Mouse (Mus musculus) liver, embryonic 16.5 days (tissue): ENCODE measurements around the gene Naa15. TPM values are rescaled to one million over a fixed set of nuclear protein-coding genes. Genes with fewer than 3 reads are reported as not detected.

ENCODE experiments used
- ATAC-seq: fragments of 200-750 bp; cut with Nextera tagmentation; 2 replicates; pipeline ENCODE4 v1.8.0; 2017; ENCODE audit warnings: low read depth, mild to moderate bottlenecking, moderate number of reproducible peaks, moderate library complexity
- H3K27ac ChIP-seq: fragments of 300-500 bp; sonication (generic); 2 replicates; pipeline ENCODE4 v1.5.1; 2014; ENCODE audit warnings: mild to moderate bottlenecking, low read length
- H3K27me3 ChIP-seq: fragments of 300-500 bp; sonication (generic); 2 replicates; pipeline ENCODE4 v1.6.1; 2014; ENCODE audit warnings: low read depth, low read length, mixed read lengths; ENCODE audit not compliant: control insufficient read depth, insufficient read depth
- H3K36me3 ChIP-seq: fragments of 300-500 bp; sonication (generic); 2 replicates; pipeline ENCODE4 v1.6.1; 2014; ENCODE audit warnings: mild to moderate bottlenecking; ENCODE audit not compliant: control insufficient read depth, insufficient read depth
- H3K4me1 ChIP-seq: fragments of 300-500 bp; sonication (generic); 2 replicates; pipeline ENCODE4 v1.6.1; 2014; ENCODE audit warnings: low read depth, low read length, mixed read lengths; ENCODE audit not compliant: control insufficient read depth
- H3K4me2 ChIP-seq: fragments of 300-500 bp; sonication (generic); 2 replicates; pipeline ENCODE4 v1.6.1; 2014; ENCODE audit warnings: low read depth, low read length, mixed read lengths
- H3K4me3 ChIP-seq: fragments of 300-500 bp; sonication (generic); 2 replicates; pipeline ENCODE4 v1.5.1; 2014; ENCODE audit warnings: low read depth, mild to moderate bottlenecking, low read length
- H3K9ac ChIP-seq: fragments of 300-500 bp; sonication (generic); 2 replicates; pipeline ENCODE4 v1.6.1; 2014; ENCODE audit warnings: low read depth, low read length
- H3K9me3 ChIP-seq: fragments of 300-500 bp; sonication (generic); replicated peaks from 2 replicates; pipeline ENCODE4 v1.6.1; 2016; ENCODE audit warnings: low read length; ENCODE audit not compliant: control insufficient read depth
- WGBS: fragments of 180-500 bp; shearing (Covaris S2); extraction: QIAGEN DNeasy Blood & Tissue Kit; methylation state at CpG from one replicate; pipeline ENCODE4 v1.1.7; 2014; ENCODE audit not compliant: insufficient replicate concordance; 5-methylcytosine and 5-hydroxymethylcytosine counted together
- polyA plus RNA-seq: library from polyadenylated mRNA; unstranded; fragments of >200 nt; fragmentation: Nextera tagmentation; extraction: Ambion mirVana; gene quantifications from 2 replicates; pipeline ENCODE4 v1.2.1, GENCODE M21; 2015

Gene Naa15
- polyA plus RNA-seq, 1 experiment from 2014 or later: 16.3 TPM

DNA sequence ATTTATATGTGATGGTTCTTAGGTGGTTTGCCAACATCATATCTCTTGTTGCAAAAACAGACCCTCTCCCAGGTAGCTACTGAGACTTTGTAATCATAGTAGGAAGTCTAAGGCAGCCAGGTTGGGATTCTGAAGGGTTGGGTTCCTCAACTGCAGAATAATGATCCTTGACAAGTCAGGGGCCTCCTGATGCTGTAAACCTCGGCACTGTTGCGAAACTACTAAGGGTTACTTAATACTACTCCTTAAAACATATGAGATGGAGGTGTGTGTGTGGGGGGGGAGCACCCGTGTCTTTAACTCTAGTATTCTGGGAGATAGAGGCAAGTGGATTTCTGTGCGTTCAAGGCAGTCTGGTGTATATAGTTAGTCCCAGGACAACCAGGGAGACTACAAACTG lies 70.4 kb downstream of the Naa15 start:
- peaks cover 12% of the 10 kb centered on the region for H3K4me1 ChIP-seq
- 47% methylated on average over 4 of the region's 4 CpGs for WGBS
- H3K27me3 ChIP-seq: no peaks in the 10 kb centered on the region
- peak overlapping the region; percentile 93; the same call in 1 of the 2 replicates for H3K4me2 ChIP-seq
- H3K27ac ChIP-seq: no peak overlapping the region
- H3K4me3 ChIP-seq: no peak overlapping the region
- H3K9me3 ChIP-seq: no peaks in the 10 kb centered on the region
- no peak overlapping the region for H3K9ac ChIP-seq
- no peak for ATAC-seq
- no peaks in the 10 kb centered on the region for H3K36me3 ChIP-seq

DNA sequence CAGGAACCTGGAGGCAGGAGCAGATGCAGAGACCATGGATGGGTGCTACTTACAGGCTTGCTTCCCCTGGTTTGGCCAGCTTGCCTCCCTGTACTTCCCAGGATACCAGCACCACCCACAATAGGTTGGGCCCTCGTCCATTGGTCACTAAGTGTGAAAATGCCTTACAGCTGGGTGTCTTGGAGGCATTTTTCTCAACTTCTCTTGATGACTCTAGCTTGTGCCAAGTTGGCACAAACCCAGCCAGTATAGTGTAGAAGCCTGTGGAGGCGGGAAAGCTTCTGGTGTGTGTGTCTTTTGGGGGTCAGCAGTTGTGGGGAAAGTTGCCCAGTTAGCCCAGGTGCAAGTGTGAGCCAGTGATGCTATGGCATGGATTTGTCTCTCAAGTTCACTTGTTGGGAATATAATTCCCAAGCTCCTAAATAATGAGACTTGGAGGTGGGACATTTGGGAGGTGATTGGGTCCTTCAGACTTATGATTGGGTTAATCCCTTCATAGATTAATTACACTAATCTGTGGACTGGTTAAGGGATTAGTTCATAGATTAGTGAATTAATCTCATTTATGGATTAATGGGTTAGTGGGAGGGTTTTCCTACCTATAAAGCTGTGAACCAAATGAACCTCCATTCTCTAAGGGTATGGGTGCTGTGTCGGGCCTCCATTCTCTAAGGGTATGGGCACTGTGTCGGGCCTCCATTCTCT lies 71.7 kb downstream of the Naa15 start:
- H3K9ac ChIP-seq: no peak overlapping the region
- ATAC-seq: no peak
- no peak overlapping the region for H3K4me3 ChIP-seq
- H3K27ac ChIP-seq: no peak overlapping the region
- WGBS: 76% methylated on average over 4 of the region's 4 CpGs
- H3K4me1 ChIP-seq: peaks cover 12% of the 10 kb centered on the region
- H3K27me3 ChIP-seq: no peaks in the 10 kb centered on the region
- H3K9me3 ChIP-seq: no peaks in the 10 kb centered on the region
- no peaks in the 10 kb centered on the region for H3K36me3 ChIP-seq
- no peak overlapping the region for H3K4me2 ChIP-seq

DNA sequence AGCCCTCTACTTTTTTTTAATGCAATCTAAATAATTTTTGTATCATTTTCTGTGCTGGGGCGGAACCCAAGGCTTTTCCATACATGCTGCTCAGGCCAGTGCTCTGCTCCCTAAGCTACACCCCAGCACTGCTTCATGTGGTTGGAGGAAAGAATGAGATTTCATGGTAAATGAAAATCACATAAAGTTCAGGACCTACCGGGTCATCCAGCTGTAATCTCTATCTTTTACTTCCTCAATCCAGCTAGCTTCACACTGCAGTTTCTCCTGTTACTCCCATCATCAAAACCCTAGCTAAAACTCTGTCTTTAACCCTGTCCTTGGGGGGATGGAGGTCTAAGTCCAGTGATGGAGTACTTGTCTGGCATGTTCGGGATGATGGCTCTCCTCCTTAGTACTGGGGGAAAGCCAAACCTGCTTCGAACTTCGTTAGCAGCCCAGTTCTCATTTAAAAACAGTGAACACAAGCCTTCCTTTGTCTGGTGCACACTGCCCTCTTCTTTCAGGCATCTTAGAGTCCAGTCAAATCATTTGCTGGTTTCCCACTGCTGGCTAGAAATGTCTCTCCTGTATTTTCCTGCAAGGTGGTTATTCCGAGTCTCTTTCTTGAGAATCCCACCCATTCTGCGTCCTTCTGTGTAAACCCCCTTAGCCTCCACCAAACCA lies 75.3 kb downstream of the Naa15 start:
- Histone ChIP-seq H3K9me3 (no peaks in the 10 kb centered on the region), H3K36me3 (no peaks in the 10 kb centered on the region), H3K4me2 (no peak overlapping the region), H3K4me3 (no peak overlapping the region), H3K27me3 (no peaks in the 10 kb centered on the region), H3K27ac (no peak overlapping the region), H3K4me1 (no peaks in the 10 kb centered on the region), H3K9ac (no peak overlapping the region)
- 73% methylated on average over 7 of the region's 7 CpGs for WGBS
- ATAC-seq: no peak

DNA sequence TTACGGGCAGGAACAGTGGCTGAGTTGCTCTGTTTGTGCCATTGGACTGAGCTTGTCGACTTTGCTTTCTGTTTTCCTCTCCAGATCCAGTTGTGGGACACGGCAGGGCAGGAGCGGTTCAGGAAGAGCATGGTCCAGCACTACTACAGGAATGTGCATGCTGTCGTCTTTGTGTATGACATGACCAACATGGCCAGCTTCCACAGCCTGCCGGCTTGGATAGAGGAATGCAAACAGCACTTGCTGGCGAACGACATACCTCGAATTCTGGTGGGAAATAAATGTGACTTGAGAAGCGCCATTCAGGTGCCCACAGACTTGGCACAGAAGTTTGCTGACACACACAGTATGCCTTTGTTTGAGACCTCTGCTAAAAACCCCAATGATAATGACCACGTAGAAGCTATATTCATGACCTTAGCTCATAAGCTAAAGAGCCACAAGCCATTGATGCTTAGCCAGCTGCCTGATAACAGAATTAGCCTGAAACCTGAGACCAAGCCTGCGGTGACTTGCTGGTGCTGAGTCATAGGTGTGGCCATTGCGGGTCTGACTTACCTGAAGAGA lies 78.4 kb downstream of the Naa15 start:
- H3K9ac ChIP-seq: no peak overlapping the region
- H3K4me1 ChIP-seq: no peaks in the 10 kb centered on the region
- H3K27ac ChIP-seq: no peak overlapping the region
- H3K4me3 ChIP-seq: no peak overlapping the region
- WGBS: 81% methylated on average over 13 of the region's 13 CpGs
- H3K27me3 ChIP-seq: no peaks in the 10 kb centered on the region
- no peak overlapping the region for H3K4me2 ChIP-seq
- no peak for ATAC-seq
- no peaks in the 10 kb centered on the region for H3K36me3 ChIP-seq
- H3K9me3 ChIP-seq: no peaks in the 10 kb centered on the region

DNA sequence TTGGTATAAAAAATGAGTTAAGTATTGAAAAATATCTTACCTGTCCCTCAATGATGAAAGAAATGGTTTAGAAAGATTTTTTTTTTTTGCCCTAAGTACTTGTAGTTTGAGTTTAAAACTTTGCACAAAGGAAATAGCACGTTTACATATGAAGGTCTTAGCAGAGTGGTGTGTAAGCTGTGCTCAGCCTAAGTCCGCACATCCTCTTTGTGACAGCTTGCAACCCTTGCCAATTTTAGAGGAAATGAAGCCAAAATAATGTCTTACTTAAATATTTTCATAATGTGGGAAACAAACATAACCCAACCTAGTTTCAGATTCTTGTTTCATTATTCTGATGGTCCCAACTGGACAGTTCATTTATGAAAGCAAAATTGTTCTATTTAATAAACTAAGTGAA lies 79.5 kb downstream of the Naa15 start:
- H3K27ac ChIP-seq: no peak overlapping the region
- H3K4me2 ChIP-seq: no peak overlapping the region
- no peaks in the 10 kb centered on the region for H3K27me3 ChIP-seq
- no peaks in the 10 kb centered on the region for H3K9me3 ChIP-seq
- ATAC-seq: no peak
- H3K4me3 ChIP-seq: no peak overlapping the region
- H3K36me3 ChIP-seq: no peaks in the 10 kb centered on the region
- 68% methylated on average over 2 of the region's 2 CpGs for WGBS
- H3K9ac ChIP-seq: no peak overlapping the region
- no peaks in the 10 kb centered on the region for H3K4me1 ChIP-seq

DNA sequence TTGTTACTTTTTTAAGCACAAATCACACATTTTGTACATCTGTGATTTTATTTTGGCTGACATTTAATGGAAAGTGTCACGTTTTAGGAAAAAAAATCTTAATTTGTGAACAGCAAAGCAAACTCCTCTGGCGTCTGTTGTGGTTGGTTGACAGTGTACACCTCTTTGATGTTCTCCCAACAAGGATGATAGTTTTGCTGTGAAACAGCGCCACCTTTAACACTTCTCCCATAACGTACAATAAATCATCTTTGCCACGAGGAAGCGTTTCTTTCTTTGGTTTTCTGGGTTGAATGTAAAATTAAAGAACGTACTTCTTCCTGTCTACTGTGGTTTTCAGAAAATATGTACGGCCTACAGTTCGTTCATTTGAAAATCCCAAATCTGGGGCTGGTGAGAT lies 80.7 kb downstream of the Naa15 start:
- no peak overlapping the region for H3K9ac ChIP-seq
- no peaks in the 10 kb centered on the region for H3K9me3 ChIP-seq
- H3K4me2 ChIP-seq: no peak overlapping the region
- H3K36me3 ChIP-seq: no peaks in the 10 kb centered on the region
- no peaks in the 10 kb centered on the region for H3K27me3 ChIP-seq
- H3K4me3 ChIP-seq: no peak overlapping the region
- ATAC-seq: no peak
- 70% methylated on average over 9 of the region's 9 CpGs for WGBS
- no peaks in the 10 kb centered on the region for H3K4me1 ChIP-seq
- H3K27ac ChIP-seq: no peak overlapping the region

DNA sequence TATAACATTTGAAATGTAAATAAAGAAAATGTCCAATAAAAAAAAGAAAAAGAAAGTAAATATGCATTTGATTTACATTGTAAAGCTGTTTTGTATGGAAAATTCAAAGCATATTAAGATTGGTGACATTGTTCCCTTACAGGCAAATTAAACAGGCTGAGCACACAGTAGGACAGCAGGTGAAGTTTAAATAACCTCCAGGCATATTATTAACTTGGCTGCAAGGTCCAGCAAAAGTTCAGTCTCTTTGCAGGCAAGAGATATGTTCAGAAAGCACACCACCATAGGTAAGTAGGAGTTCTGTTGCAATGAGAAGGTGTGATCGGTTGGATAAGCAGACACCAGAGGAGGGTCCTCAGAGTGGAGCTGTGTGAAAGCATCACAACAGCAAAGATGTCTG lies 83.0 kb downstream of the Naa15 start:
- Histone ChIP-seq H3K9me3 (no peaks in the 10 kb centered on the region), H3K27me3 (no peaks in the 10 kb centered on the region), H3K4me1 (no peaks in the 10 kb centered on the region), H3K4me2 (no peak overlapping the region), H3K36me3 (no peaks in the 10 kb centered on the region), H3K27ac (no peak overlapping the region), H3K9ac (no peak overlapping the region), H3K4me3 (no peak overlapping the region)
- 73% methylated on average over 1 of the region's 1 CpGs for WGBS
- no peak for ATAC-seq

DNA sequence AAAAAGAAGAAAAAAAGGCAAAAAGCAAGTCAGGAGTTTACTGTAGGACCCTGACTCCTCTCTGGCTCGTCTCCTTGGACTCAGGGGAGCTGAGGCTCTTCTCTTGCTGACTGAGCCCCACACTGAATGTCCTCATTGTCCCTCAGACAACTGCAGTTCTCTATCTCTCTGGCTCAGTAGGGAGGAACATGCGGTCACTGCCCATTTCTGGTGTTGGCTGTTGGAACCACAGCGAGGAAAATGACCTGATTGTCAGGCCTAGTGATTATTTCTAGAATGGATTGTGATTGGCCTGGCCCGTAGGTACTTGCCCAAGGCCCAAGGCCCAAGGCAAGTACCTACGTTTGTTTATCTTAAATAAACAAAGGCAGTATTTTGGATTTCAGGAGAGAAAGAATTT lies 83.7 kb downstream of the Naa15 start:
- WGBS: 61% methylated on average over 5 of the region's 5 CpGs
- no peaks in the 10 kb centered on the region for H3K4me1 ChIP-seq
- no peaks in the 10 kb centered on the region for H3K27me3 ChIP-seq
- H3K9me3 ChIP-seq: no peaks in the 10 kb centered on the region
- no peak overlapping the region for H3K4me3 ChIP-seq
- H3K36me3 ChIP-seq: no peaks in the 10 kb centered on the region
- no peak overlapping the region for H3K9ac ChIP-seq
- H3K27ac ChIP-seq: no peak overlapping the region
- H3K4me2 ChIP-seq: no peak overlapping the region
- no peak for ATAC-seq

DNA sequence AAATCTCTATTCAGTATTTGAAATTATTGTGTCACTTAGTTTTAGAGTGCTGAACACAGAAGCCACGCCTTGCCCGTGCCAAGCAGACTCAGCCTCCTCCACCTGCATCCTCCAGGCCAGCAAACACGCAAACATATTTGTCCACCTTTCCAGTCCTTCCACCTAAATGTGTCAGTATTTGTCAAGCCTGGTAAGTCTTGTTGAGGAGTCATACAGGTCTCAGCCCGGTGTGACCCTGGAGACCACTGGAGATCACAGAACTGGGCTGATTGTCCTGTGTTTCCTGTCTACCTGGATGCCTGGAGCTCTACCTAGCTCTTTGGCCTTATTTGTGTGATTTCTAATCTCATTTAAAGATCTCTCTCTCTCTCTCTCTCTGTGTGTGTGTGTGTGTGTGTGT lies 84.9 kb downstream of the Naa15 start:
- H3K27me3 ChIP-seq: no peaks in the 10 kb centered on the region
- no peak for ATAC-seq
- H3K4me2 ChIP-seq: no peak overlapping the region
- no peaks in the 10 kb centered on the region for H3K4me1 ChIP-seq
- H3K9ac ChIP-seq: no peak overlapping the region
- H3K27ac ChIP-seq: no peak overlapping the region
- H3K4me3 ChIP-seq: no peak overlapping the region
- WGBS: 65% methylated on average over 4 of the region's 4 CpGs
- no peaks in the 10 kb centered on the region for H3K9me3 ChIP-seq
- no peaks in the 10 kb centered on the region for H3K36me3 ChIP-seq
